13 mouse cellular contexts compared by ENCODE assay signal in genomic region chr5:136563996-136564395, GRCm38 (mm10). TPM values are rescaled to one million over a fixed set of nuclear protein-coding genes. Genes with fewer than 3 reads are reported as not detected.
DNase-seq lines count a peak whose midpoint lies in the region; ATAC-seq and TF ChIP-seq lines count a peak whose summit lies in the region.
"Had no signal": no experiment of that assay in that cellular context is flagged by ENCODE, and none has a peak within 500 bp of the region (broad histone marks: within the 10 kb centered on the region; RNA-seq: fewer than 3 reads in every experiment).

No protein-coding gene starts in this region.

- ATAC-seq in hindbrain, embryonic 16.5 days = no peak
- no peak for ATAC-seq in stomach, embryonic 14.5 days (ENCODE audit: insufficient number of reproducible peaks, insufficient read depth, low FRiP score, low read depth)
- no peak for ATAC-seq in stomach, postnatal 0 days (ENCODE audit: low FRiP score, low TSS enrichment)
- no peak for ATAC-seq in hindbrain, embryonic 14.5 days (ENCODE audit: low FRiP score)
- no peak for ATAC-seq in neural tube, embryonic 15.5 days (ENCODE audit: low FRiP score)

- no peak for DNase-seq in hindbrain, embryonic 10.5 days (ENCODE audit: low spot score)
- no peak for DNase-seq in stomach, postnatal 0 days (ENCODE audit: low spot score)
- no peak for DNase-seq in hindbrain, embryonic 14.5 days (ENCODE audit: low spot score)
- DNase-seq in adrenal gland, adult 2 months = no peak
- DNase-seq in frontal cortex, postnatal 14 days (ENCODE audit: low spot score in 2 of 2) = no peak
- DNase-seq: adrenal gland, postnatal 25 days; cerebellum, adult 8-10 months; kidney, adult 11 months; left cerebral cortex, postnatal 4 days; spleen, adult 18-20 months had no signal

- H3K9me3 ChIP-seq in hindbrain, embryonic 10.5 days = no peaks in the 10 kb centered on the region
- no peaks in the 10 kb centered on the region for H3K9me3 ChIP-seq in hindbrain, embryonic 16.5 days (ENCODE audit: control insufficient read depth, low read length)
- H3K9me3 ChIP-seq in stomach, embryonic 14.5 days (ENCODE audit: control insufficient read depth, low read depth, low read length) = no peaks in the 10 kb centered on the region
- H3K9me3 ChIP-seq in stomach, postnatal 0 days (ENCODE audit: control insufficient read depth, low read length) = no peaks in the 10 kb centered on the region
- no peaks in the 10 kb centered on the region for H3K9me3 ChIP-seq in hindbrain, embryonic 14.5 days (ENCODE audit: control insufficient read depth, low read length)
- H3K9me3 ChIP-seq in neural tube, embryonic 15.5 days (replicated peaks) = no peaks in the 10 kb centered on the region

- no peak overlapping the region for H3K4me2 ChIP-seq in hindbrain, embryonic 16.5 days (ENCODE audit: low read length)
- 0 out of 2 replicates have a peak overlapping the region, but pooled peaks have one; percentile 92 for H3K4me2 ChIP-seq in stomach, embryonic 14.5 days (replicated peaks; ENCODE audit: low read depth, low read length)
- H3K4me2 ChIP-seq in stomach, postnatal 0 days (replicated peaks; ENCODE audit: low read depth) = no peak overlapping the region
- H3K4me2 ChIP-seq in hindbrain, embryonic 14.5 days (replicated peaks) = peak overlapping the region; percentile 98
- peak overlapping the region; percentile 98 for H3K4me2 ChIP-seq in neural tube, embryonic 15.5 days

- 58% methylated on average over 3 of the region's 3 CpGs for WGBS in hindbrain, embryonic 10.5 days
- 68% methylated on average over 3 of the region's 3 CpGs for WGBS in hindbrain, embryonic 16.5 days
- WGBS in stomach, embryonic 14.5 days = 47% methylated on average over 3 of the region's 3 CpGs
- 46% methylated on average over 3 of the region's 3 CpGs for WGBS in stomach, postnatal 0 days
- WGBS in hindbrain, embryonic 14.5 days = 76% methylated on average over 3 of the region's 3 CpGs
- WGBS in neural tube, embryonic 15.5 days = 66% methylated on average over 3 of the region's 3 CpGs

- no peak for TF ChIP-seq EP300 in stomach, postnatal 0 days (optimal IDR thresholded peaks at IDR 0.05)

- TF ChIP-seq CTCF in stomach, postnatal 0 days (IDR thresholded peaks at IDR 0.05; ENCODE audit: low read depth) = no peak

- H3K36me3 ChIP-seq in hindbrain, embryonic 10.5 days = no peaks in the 10 kb centered on the region
- no peaks in the 10 kb centered on the region for H3K36me3 ChIP-seq in hindbrain, embryonic 16.5 days (ENCODE audit: control insufficient read depth, insufficient read depth, low read length)
- no peaks in the 10 kb centered on the region; the same call in 1 of the 2 replicates for H3K36me3 ChIP-seq in stomach, embryonic 14.5 days (ENCODE audit: control insufficient read depth, insufficient read depth, low read length)
- no peaks in the 10 kb centered on the region for H3K36me3 ChIP-seq in stomach, postnatal 0 days (ENCODE audit: control insufficient read depth, insufficient read depth, low read length)
- H3K36me3 ChIP-seq in hindbrain, embryonic 14.5 days (replicated peaks; ENCODE audit: control insufficient read depth, insufficient read depth) = no peaks in the 10 kb centered on the region
- H3K36me3 ChIP-seq in neural tube, embryonic 15.5 days = no peaks in the 10 kb centered on the region

- H3K27ac ChIP-seq in hindbrain, embryonic 10.5 days = no peak overlapping the region
- H3K27ac ChIP-seq in hindbrain, embryonic 16.5 days (ENCODE audit: low read depth, low read length) = no peak overlapping the region
- no peak overlapping the region for H3K27ac ChIP-seq in stomach, embryonic 14.5 days (ENCODE audit: low read length)
- no peak overlapping the region for H3K27ac ChIP-seq in stomach, postnatal 0 days (replicated peaks)
- no peak overlapping the region for H3K27ac ChIP-seq in hindbrain, embryonic 14.5 days
- no peak overlapping the region for H3K27ac ChIP-seq in neural tube, embryonic 15.5 days (replicated peaks)

- peak overlapping the region; percentile 99; the same call in 1 of the 2 replicates for H3K4me3 ChIP-seq in hindbrain, embryonic 10.5 days
- no peak overlapping the region for H3K4me3 ChIP-seq in hindbrain, embryonic 16.5 days (ENCODE audit: low read length)
- no peak overlapping the region for H3K4me3 ChIP-seq in stomach, embryonic 14.5 days (ENCODE audit: low read depth, low read length)
- no peak overlapping the region for H3K4me3 ChIP-seq in stomach, postnatal 0 days (ENCODE audit: low read depth, low read length)
- 0 out of 2 replicates have a peak overlapping the region, but pooled peaks have one; percentile 4 for H3K4me3 ChIP-seq in hindbrain, embryonic 14.5 days (replicated peaks; ENCODE audit: low read length)
- H3K4me3 ChIP-seq in neural tube, embryonic 15.5 days (replicated peaks) = no peak overlapping the region

- H3K4me1 ChIP-seq in hindbrain, embryonic 10.5 days (replicated peaks) = peaks cover 50% of the 10 kb centered on the region
- peaks cover 28% of the 10 kb centered on the region for H3K4me1 ChIP-seq in hindbrain, embryonic 16.5 days (ENCODE audit: control insufficient read depth, insufficient read depth, low read depth, low read length)
- peaks cover 36% of the 10 kb centered on the region; the same call in 1 of the 2 replicates for H3K4me1 ChIP-seq in stomach, embryonic 14.5 days (ENCODE audit: control insufficient read depth, insufficient read depth, low read length)
- H3K4me1 ChIP-seq in stomach, postnatal 0 days (replicated peaks; ENCODE audit: control insufficient read depth, insufficient read depth) = peaks cover 6% of the 10 kb centered on the region; the same call in 1 of the 2 replicates
- H3K4me1 ChIP-seq in hindbrain, embryonic 14.5 days (replicated peaks; ENCODE audit: control insufficient read depth, insufficient read depth, low read length) = peaks cover 37% of the 10 kb centered on the region
- H3K4me1 ChIP-seq in neural tube, embryonic 15.5 days = peaks cover 55% of the 10 kb centered on the region

- no peak overlapping the region for H3K9ac ChIP-seq in hindbrain, embryonic 16.5 days (ENCODE audit: low read depth, low read length)
- H3K9ac ChIP-seq in stomach, embryonic 14.5 days (replicated peaks; ENCODE audit: low read depth, low read length) = no peak overlapping the region
- H3K9ac ChIP-seq in stomach, postnatal 0 days (ENCODE audit: low read length) = no peak overlapping the region
- no peak overlapping the region for H3K9ac ChIP-seq in hindbrain, embryonic 14.5 days
- H3K9ac ChIP-seq in neural tube, embryonic 15.5 days (replicated peaks) = no peak overlapping the region

- H3K27me3 ChIP-seq in hindbrain, embryonic 10.5 days (ENCODE audit: insufficient read depth, poor library complexity, severe bottlenecking) = peaks cover 13% of the 10 kb centered on the region
- no peaks in the 10 kb centered on the region for H3K27me3 ChIP-seq in hindbrain, embryonic 16.5 days (replicated peaks; ENCODE audit: control insufficient read depth, insufficient read depth, low read length)
- no peaks in the 10 kb centered on the region for H3K27me3 ChIP-seq in stomach, embryonic 14.5 days (ENCODE audit: control insufficient read depth, insufficient read depth, low read length)
- H3K27me3 ChIP-seq in stomach, postnatal 0 days (ENCODE audit: control insufficient read depth, insufficient read depth, low read length) = no peaks in the 10 kb centered on the region
- H3K27me3 ChIP-seq in hindbrain, embryonic 14.5 days (ENCODE audit: control insufficient read depth, insufficient read depth, low read length) = peaks cover 13% of the 10 kb centered on the region
- no peaks in the 10 kb centered on the region for H3K27me3 ChIP-seq in neural tube, embryonic 15.5 days (replicated peaks)

RNA-seq across cellular contexts. Expression of gene Cux1, which starts 3.3 kb away (rescaled TPM):
- 90.5 and 109 TPM in 2 replicates for polyA plus RNA-seq in hindbrain, embryonic 10.5 days (2016; fragmentation: Nextera tagmentation; extraction: Ambion mirVana)
- polyA plus RNA-seq in hindbrain, embryonic 16.5 days (2015; fragmentation: Nextera tagmentation; extraction: Ambion mirVana) = 100 and 103 TPM in 2 replicates
- 92.8 and 93.1 TPM in 2 replicates for polyA plus RNA-seq in stomach, embryonic 14.5 days (2014; fragmentation: Nextera tagmentation; extraction: Ambion mirVana)
- polyA plus RNA-seq in stomach, postnatal 0 days (2015; fragmentation: Nextera tagmentation; extraction: Ambion mirVana) = 33.7 and 36.3 TPM in 2 replicates
- polyA plus RNA-seq in hindbrain, embryonic 14.5 days (2014; fragmentation: Nextera tagmentation; extraction: Ambion mirVana) = 89.1 and 99.0 TPM in 2 replicates
- 87.8 and 96.6 TPM in 2 replicates for polyA plus RNA-seq in neural tube, embryonic 15.5 days (2015; fragmentation: Nextera tagmentation; extraction: Ambion mirVana)
- 100 to 1,000 TPM; 101 to 105 TPM for total RNA-seq in adrenal gland, adult 2 months (2021)
- polyA plus RNA-seq in adrenal gland, adult 2 months (2012; rRNA removed) = 46.2 and 52.3 TPM in 2 replicates

Comparison
In these comparisons a context has a peak if more than half of its experiments do, and no peak if none do; other contexts are left out.
1. H3K4me3 ChIP-seq: peak in hindbrain, embryonic 10.5 days (single experiment) and hindbrain, embryonic 14.5 days (single experiment); none in hindbrain, embryonic 16.5 days (single experiment), stomach, embryonic 14.5 days (single experiment), stomach, postnatal 0 days (single experiment) and neural tube, embryonic 15.5 days (single experiment).
2. H3K4me2 ChIP-seq: peak in stomach, embryonic 14.5 days (single experiment), hindbrain, embryonic 14.5 days (single experiment) and neural tube, embryonic 15.5 days (single experiment); none in hindbrain, embryonic 16.5 days (single experiment) and stomach, postnatal 0 days (single experiment).